In genomic region chr14:46787454-46787786, GRCm38 (mm10) we compare ENCODE assay signal across 7 mouse cellular contexts. TPM values are rescaled to one million over a fixed set of nuclear protein-coding genes. Genes with fewer than 3 reads are reported as not detected.
DNase-seq lines count a peak whose midpoint lies in the region; ATAC-seq and TF ChIP-seq lines count a peak whose summit lies in the region.

No protein-coding gene starts in this region.

- H3K27me3 ChIP-seq in lung, embryonic 15.5 days, result no peaks in the 10 kb centered on the region
- H3K27me3 ChIP-seq in embryonic facial prominence, embryonic 11.5 days (ENCODE audit: control insufficient read depth, insufficient read depth, low read length), result no peaks in the 10 kb centered on the region
- no peaks in the 10 kb centered on the region for H3K27me3 ChIP-seq in myocyte (ENCODE audit: control insufficient read depth, insufficient read depth, insufficient read length)

- H3K27ac ChIP-seq in lung, embryonic 15.5 days, result peak overlapping the region; percentile 96
- H3K27ac ChIP-seq in embryonic facial prominence, embryonic 11.5 days (replicated peaks; ENCODE audit: low read depth, low read length), result peak overlapping the region; percentile 97

- H3K9ac ChIP-seq in lung, embryonic 15.5 days, result peak overlapping the region; percentile 96
- H3K9ac ChIP-seq in embryonic facial prominence, embryonic 11.5 days (replicated peaks; ENCODE audit: low read length), result peak overlapping the region; percentile 99

- H3K4me3 ChIP-seq in lung, embryonic 15.5 days, result peak overlapping the region; percentile 96
- H3K4me3 ChIP-seq in embryonic facial prominence, embryonic 11.5 days (ENCODE audit: low read depth, low read length), result peak overlapping the region; percentile 94
- peak overlapping the region; percentile 59 for H3K4me3 ChIP-seq in myocyte

- peaks cover 13% of the 10 kb centered on the region; the same call in 1 of the 2 replicates for H3K36me3 ChIP-seq in lung, embryonic 15.5 days
- no peaks in the 10 kb centered on the region for H3K36me3 ChIP-seq in embryonic facial prominence, embryonic 11.5 days (replicated peaks; ENCODE audit: control insufficient read depth, insufficient read depth, low read depth, low read length)
- peaks cover 15% of the 10 kb centered on the region for H3K36me3 ChIP-seq in myocyte (ENCODE audit: control insufficient read depth, insufficient read depth)

- peaks cover 10% of the 10 kb centered on the region for H3K4me1 ChIP-seq in lung, embryonic 15.5 days
- no peaks in the 10 kb centered on the region for H3K4me1 ChIP-seq in embryonic facial prominence, embryonic 11.5 days (ENCODE audit: control insufficient read depth, insufficient read depth, low read length)

- no peaks in the 10 kb centered on the region for H3K9me3 ChIP-seq in lung, embryonic 15.5 days
- no peaks in the 10 kb centered on the region for H3K9me3 ChIP-seq in embryonic facial prominence, embryonic 11.5 days (replicated peaks; ENCODE audit: control insufficient read depth, low read length)

- TF ChIP-seq POLR2A in myocyte (IDR thresholded peaks at IDR 0.05; ENCODE audit: insufficient read length, low read depth), result no peak

- peak overlapping the region; percentile 65 for H3ac ChIP-seq in myocyte (ENCODE audit: control insufficient read depth, insufficient read length)

- DNase-seq in lung, postnatal 4 days, result no peak
- peak; percentile 67 for DNase-seq in embryonic facial prominence, embryonic 11.5 days (ENCODE audit: low spot score)
- DNase-seq in hindlimb bud, embryonic 11.5 days (ENCODE audit: extremely low spot score, low read depth, low spot score), result peak; percentile 18
- no peak for DNase-seq in spleen, adult 18-20 months
- DNase-seq in thymus, postnatal 14 days, result no peak

- WGBS in lung, embryonic 15.5 days, result under 1% methylated on average over 11 of the region's 11 CpGs
- under 1% methylated on average over 11 of the region's 11 CpGs for WGBS in embryonic facial prominence, embryonic 11.5 days

- peaks cover 53% of the 10 kb centered on the region for H3K79me2 ChIP-seq in myocyte (ENCODE audit: control insufficient read depth, insufficient read depth)

- H3K4me2 ChIP-seq in lung, embryonic 15.5 days, result peak overlapping the region; percentile 56
- H3K4me2 ChIP-seq in embryonic facial prominence, embryonic 11.5 days (ENCODE audit: low read depth, low read length), result peak overlapping the region; percentile 66
- H3K4me2 ChIP-seq in myocyte (ENCODE audit: low read depth), result peak overlapping the region; percentile 76

- no peak for ATAC-seq in lung, embryonic 15.5 days (ENCODE audit: borderline replicate concordance, extremely low read depth, low FRiP score, low TSS enrichment)
- ATAC-seq in embryonic facial prominence, embryonic 11.5 days (replicated peaks; ENCODE audit: insufficient number of reproducible peaks, low FRiP score, low TSS enrichment, low read depth), result no peak

TF ChIP-seq in myocyte, 11 proteins besides CTCF, POLR2A, EP300 and RAD21:
- TF ChIP-seq USF1 (IDR thresholded peaks at IDR 0.05; ENCODE audit: low read depth) (no peak), CEBPB (IDR thresholded peaks at IDR 0.05; ENCODE audit: insufficient read depth, poor library complexity, severe bottlenecking) (no peak), TCF12 (IDR thresholded peaks at IDR 0.05; ENCODE audit: insufficient read depth, poor library complexity, severe bottlenecking) (no peak), REST (IDR thresholded peaks at IDR 0.05; ENCODE audit: insufficient read depth, insufficient read length) (no peak), POLR2AphosphoS2 (IDR thresholded peaks at IDR 0.05; ENCODE audit: insufficient read length, low read depth) (no peak), MYOG (IDR thresholded peaks at IDR 0.05; ENCODE audit: control insufficient read depth in 1 of 3, insufficient read depth in 1 of 3, insufficient read length in 2 of 3, low read depth in 2 of 3) (no peak), MYOD1 (IDR thresholded peaks at IDR 0.05; ENCODE audit: control insufficient read depth in 1 of 3, insufficient read length in 2 of 3, low read depth in 2 of 3) (no peak), SRF (IDR thresholded peaks at IDR 0.05; ENCODE audit: control insufficient read depth, insufficient read length, low read depth) (no peak), MAX (IDR thresholded peaks at IDR 0.05; ENCODE audit: low read depth) (no peak), TCF3 (IDR thresholded peaks at IDR 0.05; ENCODE audit: insufficient read length, low read depth) (no peak), E2F4 (IDR thresholded peaks at IDR 0.05; ENCODE audit: insufficient read depth) (no peak)

RNA-seq across cellular contexts. Expression of gene Cnih1, which starts 0.8 kb away (rescaled TPM):
- polyA plus RNA-seq in lung, embryonic 15.5 days (2015; fragmentation: Nextera tagmentation; extraction: Ambion mirVana), result 182 TPM in 2 replicates
- polyA plus RNA-seq in embryonic facial prominence, embryonic 11.5 days (2014; fragmentation: Nextera tagmentation; extraction: Ambion mirVana), result 221 and 235 TPM in 2 replicates
- polyA plus RNA-seq in myocyte (2012; fragmentation: generic; extraction: Trizol), result 104 TPM

RNA-seq across cellular contexts. Expression of gene Cdkn3, which starts 27.1 kb away (rescaled TPM):
- polyA plus RNA-seq in lung, embryonic 15.5 days (2015; fragmentation: Nextera tagmentation; extraction: Ambion mirVana), result 64.3 and 70.4 TPM in 2 replicates
- 46.6 and 47.5 TPM in 2 replicates for polyA plus RNA-seq in embryonic facial prominence, embryonic 11.5 days (2014; fragmentation: Nextera tagmentation; extraction: Ambion mirVana)
- 12.5 TPM for polyA plus RNA-seq in myocyte (2012; fragmentation: generic; extraction: Trizol)

RNA-seq across cellular contexts. Expression of gene Gmfb, which starts 34.6 kb away (rescaled TPM):
- 69.5 and 69.7 TPM in 2 replicates for polyA plus RNA-seq in lung, embryonic 15.5 days (2015; fragmentation: Nextera tagmentation; extraction: Ambion mirVana)
- 107 and 117 TPM in 2 replicates for polyA plus RNA-seq in embryonic facial prominence, embryonic 11.5 days (2014; fragmentation: Nextera tagmentation; extraction: Ambion mirVana)
- 17.2 TPM for polyA plus RNA-seq in myocyte (2012; fragmentation: generic; extraction: Trizol)

RNA-seq across cellular contexts. Expression of gene Cgrrf1, which starts 44.5 kb away (rescaled TPM):
- polyA plus RNA-seq in lung, embryonic 15.5 days (2015; fragmentation: Nextera tagmentation; extraction: Ambion mirVana), result 46.0 and 47.1 TPM in 2 replicates
- polyA plus RNA-seq in embryonic facial prominence, embryonic 11.5 days (2014; fragmentation: Nextera tagmentation; extraction: Ambion mirVana), result 32.1 and 33.9 TPM in 2 replicates
- polyA plus RNA-seq in myocyte (2012; fragmentation: generic; extraction: Trizol), result 40.6 TPM

Comparison
In these comparisons a context has a peak if more than half of its experiments do, and no peak if none do; other contexts are left out.
1. DNase-seq: peak in embryonic facial prominence, embryonic 11.5 days (single experiment) and hindlimb bud, embryonic 11.5 days (single experiment); none in lung, postnatal 4 days (0 of 2), spleen, adult 18-20 months (0 of 2) and thymus, postnatal 14 days (single experiment).
2. Peak in every context shown above with its lines, with median percentiles within 50 percentile points of each other: H3K4me2 ChIP-seq and H3K4me3 ChIP-seq.